Mouse (Mus musculus): ENCODE data around the gene Ccnt1. TPM values are rescaled to one million over a fixed set of nuclear protein-coding genes. Genes with fewer than 3 reads are reported as not detected.

The Ccnt1 gene
- polyA plus RNA-seq, 2 experiments = 19.4 to 45.3 TPM

DNA sequence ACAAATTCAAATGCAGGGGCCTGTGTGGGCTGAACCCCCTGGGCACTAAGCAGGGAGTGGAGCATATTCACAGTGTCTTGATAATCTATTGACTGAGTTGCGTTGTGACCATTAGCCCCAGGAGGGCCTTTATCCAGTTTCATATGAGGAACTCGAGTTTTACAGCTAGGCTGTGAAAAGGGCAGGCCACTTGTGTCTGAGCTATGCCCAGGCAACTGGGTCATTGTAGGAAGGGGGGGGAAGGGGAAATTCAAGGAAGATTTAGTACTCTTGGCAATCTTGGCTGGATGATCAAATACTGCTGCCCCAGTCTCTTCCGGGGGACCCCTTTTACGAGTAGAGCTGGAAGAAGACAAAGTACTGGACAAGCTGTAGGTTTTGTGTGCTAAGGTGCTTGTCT lies 27.4 kb downstream of the Ccnt1 start:
- no peak overlapping the region for H3K4me2 ChIP-seq (replicated peaks; ENCODE audit: low read depth, low read length, severe bottlenecking)
- DNase-seq (ENCODE audit: low spot score) (no peak), ATAC-seq (ENCODE audit: low FRiP score, low read depth) (no peak)
- H3K4me3 ChIP-seq (replicated peaks; ENCODE audit: low read length) = no peak overlapping the region
- H3K36me3 ChIP-seq (ENCODE audit: control insufficient read depth, insufficient read depth, low read length) = peaks cover 87% of the 10 kb centered on the region
- TF ChIP-seq POLR2A (IDR thresholded peaks at IDR 0.05; ENCODE audit: borderline replicate concordance, extremely low read depth, insufficient read depth, insufficient read length) = no peak
- H3K27me3 ChIP-seq (ENCODE audit: control insufficient read depth, insufficient read depth, low read length) = no peaks in the 10 kb centered on the region
- no peak overlapping the region for H3K27ac ChIP-seq (replicated peaks; ENCODE audit: low read depth, low read length)
- H3K9ac ChIP-seq (ENCODE audit: low read depth, low read length, severe bottlenecking) = no peak overlapping the region
- WGBS = 74% methylated on average over 4 of the region's 4 CpGs
- no peaks in the 10 kb centered on the region for H3K4me1 ChIP-seq (ENCODE audit: control insufficient read depth, insufficient read depth, low read length)
- H3K9me3 ChIP-seq (ENCODE audit: control insufficient read depth, low read length) = no peaks in the 10 kb centered on the region

DNA sequence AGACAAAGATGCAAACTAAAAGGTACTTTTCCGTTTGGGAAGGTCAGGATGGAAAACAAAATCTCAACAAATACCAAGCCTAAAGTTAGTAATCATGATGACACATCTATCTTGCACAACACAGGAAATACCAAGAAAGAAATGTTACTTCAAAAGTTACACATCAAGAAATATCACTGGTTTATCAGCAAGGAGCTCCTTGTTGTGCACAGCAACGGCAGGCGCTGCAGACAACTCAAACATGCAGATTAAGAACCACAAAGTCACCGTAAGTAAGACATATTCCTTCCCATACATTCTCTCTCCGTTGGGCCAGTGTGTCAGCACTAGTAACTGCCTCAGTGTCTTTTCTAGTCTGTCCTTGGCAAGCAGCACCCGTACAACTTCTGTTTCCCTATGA lies 29.7 kb downstream of the Ccnt1 start:
- H3K9ac ChIP-seq (ENCODE audit: low read depth, low read length, severe bottlenecking) = no peak overlapping the region
- H3K4me1 ChIP-seq (ENCODE audit: control insufficient read depth, insufficient read depth, low read length) = no peaks in the 10 kb centered on the region
- H3K4me2 ChIP-seq (replicated peaks; ENCODE audit: low read depth, low read length, severe bottlenecking) = no peak overlapping the region
- no peaks in the 10 kb centered on the region for H3K27me3 ChIP-seq (ENCODE audit: control insufficient read depth, insufficient read depth, low read length)
- no peak for TF ChIP-seq POLR2A (IDR thresholded peaks at IDR 0.05; ENCODE audit: borderline replicate concordance, extremely low read depth, insufficient read depth, insufficient read length)
- 88% methylated on average over 6 of the region's 6 CpGs for WGBS
- H3K9me3 ChIP-seq (ENCODE audit: control insufficient read depth, low read length) = no peaks in the 10 kb centered on the region
- ATAC-seq (ENCODE audit: low FRiP score, low read depth) (no peak), DNase-seq (ENCODE audit: low spot score) (no peak)
- H3K27ac ChIP-seq (replicated peaks; ENCODE audit: low read depth, low read length) = no peak overlapping the region
- peaks cover 74% of the 10 kb centered on the region for H3K36me3 ChIP-seq (ENCODE audit: control insufficient read depth, insufficient read depth, low read length)
- no peak overlapping the region for H3K4me3 ChIP-seq (replicated peaks; ENCODE audit: low read length)

DNA sequence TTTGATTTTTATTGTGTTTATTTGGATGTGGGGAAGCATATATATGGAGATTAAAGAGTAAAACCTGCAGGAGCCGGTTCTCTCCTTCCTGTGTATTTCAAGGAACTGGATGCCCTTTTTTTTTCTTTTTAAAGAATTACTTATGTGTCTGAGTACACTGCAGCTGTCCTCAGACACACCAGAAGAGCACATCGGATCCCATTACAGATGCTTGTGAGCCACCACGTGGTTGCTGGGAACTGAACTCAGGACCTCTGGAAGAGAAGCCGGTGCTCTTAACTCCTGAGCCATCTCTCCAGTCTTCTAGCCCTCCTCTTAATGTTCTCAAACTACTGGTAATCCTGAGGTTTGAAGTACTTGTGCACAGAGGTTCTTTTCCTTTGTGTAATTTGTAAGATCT lies 32.8 kb downstream of the Ccnt1 start:
- H3K4me2 ChIP-seq (replicated peaks; ENCODE audit: low read depth, low read length, severe bottlenecking) = no peak overlapping the region
- H3K9ac ChIP-seq (ENCODE audit: low read depth, low read length, severe bottlenecking) = no peak overlapping the region
- no peaks in the 10 kb centered on the region; the same call in 1 of the 2 replicates for H3K4me1 ChIP-seq (ENCODE audit: control insufficient read depth, insufficient read depth, low read length)
- no peaks in the 10 kb centered on the region for H3K9me3 ChIP-seq (ENCODE audit: control insufficient read depth, low read length)
- 74% methylated on average over 4 of the region's 4 CpGs for WGBS
- no peak overlapping the region for H3K4me3 ChIP-seq (replicated peaks; ENCODE audit: low read length)
- peaks cover 43% of the 10 kb centered on the region for H3K36me3 ChIP-seq (ENCODE audit: control insufficient read depth, insufficient read depth, low read length)
- no peak for DNase-seq (ENCODE audit: low spot score)
- H3K27me3 ChIP-seq (ENCODE audit: control insufficient read depth, insufficient read depth, low read length) = no peaks in the 10 kb centered on the region
- no peak for ATAC-seq (ENCODE audit: low FRiP score, low read depth)
- no peak overlapping the region for H3K27ac ChIP-seq (replicated peaks; ENCODE audit: low read depth, low read length)
- no peak for TF ChIP-seq POLR2A (IDR thresholded peaks at IDR 0.05; ENCODE audit: borderline replicate concordance, extremely low read depth, insufficient read depth, insufficient read length)

DNA sequence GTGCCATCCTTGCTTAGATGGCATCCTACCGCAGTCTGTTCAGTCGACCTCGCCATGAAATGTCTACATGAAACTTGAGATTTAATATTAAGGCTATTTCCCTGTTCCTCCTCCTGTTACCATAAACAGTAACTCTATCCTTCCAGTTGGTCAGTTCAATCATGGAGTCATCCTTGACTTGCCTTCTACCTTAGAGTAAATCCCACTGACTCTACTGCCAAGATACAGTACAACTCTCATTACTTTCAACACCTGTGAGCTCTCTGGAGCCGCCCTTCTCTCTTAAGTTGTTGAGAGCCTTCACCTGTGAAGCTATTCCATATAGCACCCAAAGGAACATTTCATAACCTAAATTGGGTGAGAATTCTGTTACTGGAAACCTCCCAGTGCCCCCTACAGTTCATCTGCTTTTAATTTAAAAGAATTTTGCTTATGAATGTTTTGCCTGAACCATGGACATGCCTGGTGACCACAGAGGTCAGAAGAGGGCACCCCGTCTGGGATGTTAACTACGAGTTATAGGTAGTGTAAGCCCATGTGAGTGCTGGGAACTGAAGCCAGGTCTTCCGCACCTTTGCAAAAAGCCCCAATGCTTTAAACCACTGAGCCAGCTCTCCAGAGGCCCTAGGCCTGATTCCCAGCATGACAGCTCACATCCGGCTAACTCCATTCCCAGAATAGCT lies 33.8 kb downstream of the Ccnt1 start:
- H3K36me3 ChIP-seq (ENCODE audit: control insufficient read depth, insufficient read depth, low read length) = peaks cover 37% of the 10 kb centered on the region
- 77% methylated on average over 8 of the region's 8 CpGs for WGBS
- H3K4me1 ChIP-seq (ENCODE audit: control insufficient read depth, insufficient read depth, low read length) = peaks cover 8% of the 10 kb centered on the region; the same call in 1 of the 2 replicates
- ATAC-seq (ENCODE audit: low FRiP score, low read depth) (no peak), DNase-seq (ENCODE audit: low spot score) (no peak)
- H3K27me3 ChIP-seq (ENCODE audit: control insufficient read depth, insufficient read depth, low read length) = no peaks in the 10 kb centered on the region
- no peak overlapping the region for H3K27ac ChIP-seq (replicated peaks; ENCODE audit: low read depth, low read length)
- no peak for TF ChIP-seq POLR2A (IDR thresholded peaks at IDR 0.05; ENCODE audit: borderline replicate concordance, extremely low read depth, insufficient read depth, insufficient read length)
- no peak overlapping the region for H3K4me2 ChIP-seq (replicated peaks; ENCODE audit: low read depth, low read length, severe bottlenecking)
- no peak overlapping the region for H3K9ac ChIP-seq (ENCODE audit: low read depth, low read length, severe bottlenecking)
- H3K9me3 ChIP-seq (ENCODE audit: control insufficient read depth, low read length) = no peaks in the 10 kb centered on the region
- no peak overlapping the region for H3K4me3 ChIP-seq (replicated peaks; ENCODE audit: low read length)

DNA sequence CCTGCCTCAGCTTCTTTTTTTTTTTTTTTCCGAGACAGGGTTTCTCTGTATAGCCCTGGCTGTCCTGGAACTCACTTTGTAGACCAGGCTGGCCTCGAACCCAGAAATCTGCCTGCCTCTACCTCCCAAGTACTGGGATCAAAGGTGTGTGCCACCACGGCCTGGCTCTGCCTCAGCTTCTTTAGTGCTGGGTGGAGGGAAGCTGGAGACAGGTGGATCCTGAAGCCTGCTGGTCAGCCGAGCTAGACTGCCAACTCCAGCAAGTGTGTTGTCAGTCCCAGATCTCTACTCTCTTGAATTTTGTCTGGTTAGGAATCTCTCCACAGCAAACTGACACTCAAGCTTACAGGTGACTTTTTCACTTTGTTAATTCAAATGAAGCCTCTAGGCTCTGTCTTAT lies 34.8 kb downstream of the Ccnt1 start:
- Histone ChIP-seq H3K27ac (replicated peaks; ENCODE audit: low read depth, low read length) (no peak overlapping the region), H3K4me3 (replicated peaks; ENCODE audit: low read length) (no peak overlapping the region), H3K27me3 (ENCODE audit: control insufficient read depth, insufficient read depth, low read length) (no peaks in the 10 kb centered on the region), H3K36me3 (ENCODE audit: control insufficient read depth, insufficient read depth, low read length) (peaks cover 35% of the 10 kb centered on the region), H3K9me3 (ENCODE audit: control insufficient read depth, low read length) (no peaks in the 10 kb centered on the region), H3K4me2 (replicated peaks; ENCODE audit: low read depth, low read length, severe bottlenecking) (no peak overlapping the region), H3K9ac (ENCODE audit: low read depth, low read length, severe bottlenecking) (no peak overlapping the region), H3K4me1 (ENCODE audit: control insufficient read depth, insufficient read depth, low read length) (peaks cover 8% of the 10 kb centered on the region; the same call in 1 of the 2 replicates)
- no peak for TF ChIP-seq POLR2A (IDR thresholded peaks at IDR 0.05; ENCODE audit: borderline replicate concordance, extremely low read depth, insufficient read depth, insufficient read length)
- 76% methylated on average over 4 of the region's 4 CpGs for WGBS
- ATAC-seq (ENCODE audit: low FRiP score, low read depth) (no peak), DNase-seq (ENCODE audit: low spot score) (no peak)

Data from limb, embryonic 14.5 days (tissue).